Mouse (Mus musculus): ENCODE results near the gene Bhlha15.

GRCm38 (mm10) chr5:144194416-144194815 is 4.3 kb downstream of the Bhlha15 start:
- no peak for TF ChIP-seq POLR2A (IDR thresholded peaks at IDR 0.05; ENCODE audit: control insufficient read depth, extremely low read depth, insufficient read depth, low read length, poor library complexity)
- TF ChIP-seq CTCF (IDR thresholded peaks at IDR 0.05; ENCODE audit: borderline replicate concordance, control insufficient read depth, extremely low read depth, insufficient read depth, low read length, poor library complexity) = no peak

Measured in thymus, adult 2 months (tissue).